Mouse (Mus musculus) cerebellum, postnatal 10 days (tissue): ENCODE measurements around the gene Senp7.
"Not testable (repeated sequence)": the region's sequence is repeated elsewhere in the genome, so short reads cannot be mapped to it uniquely, and the experiment has no call there.

Experiments
- DNase-seq, 2 experiments: peaks; one replicate each; pipeline ENCODE4 v3.0.0; 2021; ENCODE audit warnings: mixed read lengths in 2 of 2

Gene Senp7

DNA sequence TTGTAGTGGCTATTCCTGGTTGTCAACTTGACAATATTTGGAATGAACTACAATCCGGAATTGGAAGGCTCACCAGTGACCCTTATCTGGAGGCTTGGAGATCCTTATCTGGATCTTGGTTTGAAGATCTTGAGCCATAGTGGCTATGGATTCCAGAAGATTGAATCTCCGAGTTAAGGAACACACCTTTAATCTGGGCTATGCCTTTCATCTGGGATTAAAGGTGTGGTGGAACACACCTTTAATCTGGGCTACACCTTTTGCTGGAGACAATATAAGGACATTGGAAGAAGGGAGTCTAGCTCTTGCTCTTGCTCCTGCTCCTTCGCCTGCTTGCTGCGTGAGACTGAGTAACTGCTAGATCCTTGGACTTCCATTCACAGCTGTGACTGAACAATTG is at the start of gene Senp7:
Gene Senp7 (plus strand): TSS at position 301 of the 400 bp plus-strand sequence.
- not testable (repeated sequence) for DNase-seq

DNA sequence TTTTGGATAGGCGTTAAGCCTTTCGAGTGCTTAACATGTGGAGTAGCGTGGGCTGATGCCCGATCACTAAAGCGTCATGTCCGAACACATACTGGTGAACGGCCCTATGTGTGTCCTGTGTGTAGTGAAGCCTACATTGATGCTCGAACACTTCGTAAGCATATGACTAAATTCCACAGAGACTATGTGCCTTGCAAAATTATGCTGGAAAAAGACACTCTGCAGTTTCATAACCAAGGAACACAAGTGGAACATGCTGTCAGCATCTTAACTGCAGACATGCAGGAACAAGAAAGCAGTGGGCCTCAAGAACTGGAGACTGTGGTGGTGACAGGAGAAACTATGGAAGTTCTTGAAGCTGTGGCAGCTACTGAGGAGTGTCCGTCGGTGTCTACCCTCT is 41.3 kb upstream of the Senp7 start:
- DNase-seq = no peak

DNA sequence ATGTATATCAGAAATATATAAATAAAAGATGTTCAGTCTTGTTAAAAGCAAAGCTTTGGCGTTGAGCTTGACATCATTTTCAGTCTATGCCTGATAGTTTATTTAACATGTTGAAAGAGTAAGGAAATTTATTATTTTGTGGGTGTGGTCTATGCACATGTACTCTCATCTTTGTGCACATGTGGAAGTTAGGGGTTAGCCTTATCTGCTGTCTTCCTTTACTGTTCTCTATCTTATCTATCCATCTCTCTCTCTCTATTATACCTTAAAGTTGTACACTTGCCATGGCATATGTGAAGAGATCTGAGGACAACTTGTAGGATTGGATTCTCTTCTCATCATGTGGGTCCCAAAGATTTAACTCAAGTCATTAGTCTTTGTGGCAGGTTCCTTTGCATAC is 39.3 kb upstream of the Senp7 start:
- DNase-seq = no peak

DNA sequence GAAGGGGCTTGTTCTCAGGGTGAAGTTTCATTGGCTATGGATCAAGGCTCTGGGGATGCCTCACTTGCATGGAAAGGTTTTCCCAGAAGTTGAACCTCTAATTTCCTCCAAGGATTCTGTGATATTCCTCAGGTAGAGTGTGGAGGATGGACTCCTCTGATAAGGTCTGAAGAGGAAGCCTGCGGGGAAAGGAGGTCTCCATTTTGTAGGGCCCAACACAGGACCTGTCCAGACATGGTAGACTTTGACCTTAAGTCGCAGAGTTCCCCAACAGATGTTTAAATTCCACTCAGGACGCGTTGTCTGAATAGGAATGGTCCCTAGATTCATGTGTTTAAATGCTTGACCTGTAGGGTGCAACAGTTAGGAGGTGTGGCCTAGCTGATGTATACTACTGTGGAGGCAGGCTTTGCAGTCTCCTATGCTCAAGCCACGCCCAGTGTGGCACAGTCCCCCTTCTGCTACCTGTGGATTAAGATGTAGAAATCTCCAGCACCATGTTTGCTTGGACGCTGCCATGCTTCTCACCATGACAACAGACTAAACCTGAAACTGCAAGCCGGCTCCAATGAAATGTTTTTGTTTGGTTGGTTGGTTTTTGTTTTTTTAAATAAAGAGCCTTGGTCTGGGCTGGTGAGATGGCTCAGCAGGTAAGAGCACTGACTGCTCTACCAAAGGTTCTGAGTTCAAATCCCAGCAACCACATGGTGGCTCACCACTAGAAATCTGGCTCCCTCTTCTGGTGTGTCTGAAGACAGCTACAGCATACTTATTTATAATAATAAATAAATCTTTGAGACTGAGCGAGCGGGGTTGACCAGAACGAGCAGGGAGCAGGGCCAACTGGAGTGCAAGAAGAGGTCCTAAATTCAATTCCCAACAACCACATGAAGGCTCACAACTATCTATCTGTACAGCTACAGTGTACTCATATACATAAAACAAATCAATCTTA is 35.1 kb upstream of the Senp7 start:
- DNase-seq = no peak

DNA sequence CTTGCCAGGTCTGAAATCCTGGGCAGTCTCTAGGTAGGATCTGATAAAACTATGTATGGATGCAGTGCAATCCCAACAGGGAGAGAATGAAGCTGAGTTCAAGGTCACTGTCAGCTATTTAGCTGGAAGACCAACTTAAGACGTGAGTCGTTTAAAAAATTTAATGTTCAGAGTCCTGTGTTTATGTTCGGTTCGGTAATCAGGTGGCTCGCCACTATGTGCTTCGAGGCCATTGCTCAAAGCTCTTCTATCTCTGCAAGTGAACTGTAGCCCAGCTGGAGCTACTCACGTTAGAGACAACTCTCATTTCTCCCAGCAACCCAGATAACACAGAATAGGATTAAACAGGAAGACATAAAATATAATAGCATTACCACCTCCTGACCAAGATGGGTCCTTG is 34.1 kb upstream of the Senp7 start:
- DNase-seq = no peak

DNA sequence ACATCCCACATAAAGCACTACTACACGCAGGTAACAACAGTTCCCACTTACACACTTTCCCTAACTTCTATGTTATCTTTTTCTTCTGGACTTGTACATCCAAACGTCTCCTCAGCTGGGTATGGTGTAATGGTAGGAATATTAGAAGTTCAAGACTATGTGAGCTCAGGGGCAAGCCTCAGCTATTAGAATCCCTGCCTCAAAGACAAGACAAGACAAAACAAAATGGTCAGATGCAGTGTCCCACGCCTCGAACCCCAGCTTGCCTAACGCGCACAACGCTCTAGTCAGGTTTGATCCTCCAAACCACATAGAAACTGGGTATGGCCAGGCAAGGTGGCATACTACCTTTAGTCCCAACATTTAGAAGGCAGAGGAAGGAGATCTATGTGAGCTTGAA is 28.5 kb upstream of the Senp7 start:
- DNase-seq = no peak

DNA sequence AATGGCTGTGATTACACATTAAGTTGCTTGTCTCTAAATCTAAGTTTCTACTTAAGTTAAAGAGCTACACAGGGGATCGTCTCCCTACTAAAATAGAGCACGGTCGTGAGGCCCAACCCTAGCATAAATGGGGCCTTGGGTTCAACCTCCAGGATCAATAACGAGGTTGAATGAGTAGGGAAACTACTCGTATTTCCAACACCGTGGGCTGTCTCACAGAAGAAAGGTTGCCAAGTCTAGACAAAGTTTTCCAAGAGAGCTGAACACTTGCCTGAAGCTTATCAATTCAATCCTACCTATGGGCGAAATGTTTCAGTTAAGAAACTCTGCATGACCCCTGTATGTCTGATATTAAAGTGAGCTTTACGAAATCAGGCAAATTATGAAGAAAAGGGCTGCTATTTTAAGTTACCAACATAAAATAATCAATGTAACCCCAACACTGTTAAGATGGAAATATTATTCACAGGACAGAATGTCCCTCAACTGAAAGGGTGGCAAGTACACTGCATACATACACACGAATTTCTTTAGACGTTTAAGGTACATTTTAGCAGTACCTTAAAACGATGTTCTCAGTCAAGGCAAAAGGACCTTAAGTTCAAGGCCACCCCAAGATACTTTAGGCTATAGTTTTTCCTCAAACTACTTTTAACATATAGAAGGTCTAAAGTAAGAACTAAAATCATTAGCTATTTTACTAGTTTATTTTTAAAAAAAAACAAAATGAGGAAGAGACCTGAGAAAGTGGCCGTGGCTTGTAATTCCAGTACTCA is 20.1 kb upstream of the Senp7 start:
- DNase-seq = no peak

DNA sequence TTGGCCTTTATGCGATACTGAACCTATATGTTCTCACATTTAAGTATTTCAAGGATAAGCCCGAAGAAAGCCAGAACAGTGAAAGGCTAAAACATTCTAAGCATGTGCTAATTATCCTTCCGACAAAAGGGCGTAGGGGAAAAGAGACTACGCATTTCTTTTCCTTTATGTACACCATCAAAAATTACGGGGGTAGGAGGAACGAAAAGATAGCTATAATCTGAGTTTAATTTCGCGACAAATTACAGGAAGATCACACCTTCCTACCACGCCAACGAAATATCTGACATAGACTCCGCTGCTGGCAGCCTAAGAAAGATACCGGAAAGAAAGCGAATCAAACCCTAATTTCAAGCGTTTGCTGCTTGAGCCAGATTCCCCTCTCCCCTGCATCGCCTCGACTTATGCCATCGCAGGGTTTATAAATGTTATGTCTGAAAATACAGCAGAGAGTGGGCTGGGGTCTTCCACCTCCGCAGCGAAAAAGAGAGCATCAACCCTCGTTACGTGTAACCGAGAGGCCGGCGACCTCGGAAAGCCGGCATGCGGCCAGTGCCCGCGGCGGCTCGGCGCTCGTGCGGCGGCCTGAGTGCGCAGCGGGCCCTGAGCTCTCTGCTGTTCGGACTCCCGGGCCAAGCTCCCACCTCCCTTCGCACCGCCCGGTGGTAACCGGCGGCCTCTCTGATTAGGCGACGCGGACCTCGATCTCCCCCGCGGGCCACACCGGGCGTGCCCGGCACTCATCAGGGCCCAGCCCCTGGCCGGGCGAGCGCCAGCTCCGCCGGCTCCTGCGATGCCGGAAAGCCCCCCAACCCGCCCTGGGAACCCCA is 19.2 kb upstream of the Senp7 start:
- peak in 1 of 2 experiments; percentile 74 for DNase-seq

DNA sequence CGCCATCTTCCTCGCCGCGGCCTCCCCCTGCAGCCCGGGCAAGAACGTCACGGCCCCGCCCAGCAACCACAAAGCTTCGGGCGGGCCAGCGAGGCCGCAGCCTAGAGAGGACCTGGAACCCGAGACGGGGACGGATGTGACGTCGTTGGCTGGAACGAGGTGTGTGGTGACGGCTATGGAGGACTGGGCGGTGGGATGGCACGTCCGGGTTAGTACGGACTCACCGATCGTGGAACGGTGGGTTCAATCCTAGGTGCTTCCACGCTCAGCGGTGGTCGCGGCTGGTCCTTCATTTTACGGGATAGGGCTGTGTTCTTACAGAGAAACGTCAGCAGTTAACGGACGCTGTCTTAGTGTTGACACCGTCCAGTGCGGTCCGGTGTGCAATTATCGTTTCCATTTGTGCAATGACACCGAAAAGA is 18.5 kb upstream of the Senp7 start, which contains the start of gene Pcnp:
Gene Pcnp (minus strand): TSS at position 79 of the 422 bp plus-strand sequence.
- peak; percentile 99 for DNase-seq

DNA sequence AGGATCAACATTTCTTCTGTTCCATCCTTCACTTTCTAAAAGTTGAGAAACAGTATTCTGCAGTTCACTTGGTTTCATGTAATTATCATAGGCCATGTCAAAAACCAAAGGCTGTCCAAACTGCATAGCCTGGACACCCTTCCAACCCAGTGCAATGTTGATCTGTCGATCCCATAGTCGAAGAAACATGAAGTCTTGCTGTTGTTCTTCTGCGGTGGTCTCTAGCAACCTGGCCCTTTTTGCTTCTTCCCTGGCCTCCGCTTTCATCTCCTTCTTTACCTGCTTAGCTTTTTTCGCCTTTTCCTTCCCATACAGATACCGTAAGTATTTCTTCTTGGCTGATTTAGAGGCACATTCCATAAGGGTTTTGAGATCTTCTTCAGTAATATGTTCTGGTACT is 13.6 kb upstream of the Senp7 start:
- DNase-seq = no peak

DNA sequence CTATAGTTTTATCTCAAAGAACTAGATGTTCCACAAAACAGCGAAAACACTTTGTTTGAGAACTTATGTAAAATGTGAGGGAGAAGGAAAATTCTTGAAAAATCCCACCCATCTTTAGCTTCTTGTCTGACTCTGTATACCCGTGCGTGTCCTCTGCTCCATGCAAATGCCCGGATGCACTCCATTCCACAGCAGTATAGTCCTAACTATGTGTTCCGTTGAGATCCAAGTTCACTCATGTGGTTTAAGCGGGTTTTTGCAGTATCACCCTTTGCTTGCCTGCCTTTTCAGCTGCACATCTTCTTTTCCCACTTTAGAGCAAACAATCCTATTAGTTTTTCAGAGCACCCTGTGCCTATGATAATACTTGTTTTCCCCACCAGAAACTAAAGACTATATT is 11.6 kb upstream of the Senp7 start:
- DNase-seq = no peak

DNA sequence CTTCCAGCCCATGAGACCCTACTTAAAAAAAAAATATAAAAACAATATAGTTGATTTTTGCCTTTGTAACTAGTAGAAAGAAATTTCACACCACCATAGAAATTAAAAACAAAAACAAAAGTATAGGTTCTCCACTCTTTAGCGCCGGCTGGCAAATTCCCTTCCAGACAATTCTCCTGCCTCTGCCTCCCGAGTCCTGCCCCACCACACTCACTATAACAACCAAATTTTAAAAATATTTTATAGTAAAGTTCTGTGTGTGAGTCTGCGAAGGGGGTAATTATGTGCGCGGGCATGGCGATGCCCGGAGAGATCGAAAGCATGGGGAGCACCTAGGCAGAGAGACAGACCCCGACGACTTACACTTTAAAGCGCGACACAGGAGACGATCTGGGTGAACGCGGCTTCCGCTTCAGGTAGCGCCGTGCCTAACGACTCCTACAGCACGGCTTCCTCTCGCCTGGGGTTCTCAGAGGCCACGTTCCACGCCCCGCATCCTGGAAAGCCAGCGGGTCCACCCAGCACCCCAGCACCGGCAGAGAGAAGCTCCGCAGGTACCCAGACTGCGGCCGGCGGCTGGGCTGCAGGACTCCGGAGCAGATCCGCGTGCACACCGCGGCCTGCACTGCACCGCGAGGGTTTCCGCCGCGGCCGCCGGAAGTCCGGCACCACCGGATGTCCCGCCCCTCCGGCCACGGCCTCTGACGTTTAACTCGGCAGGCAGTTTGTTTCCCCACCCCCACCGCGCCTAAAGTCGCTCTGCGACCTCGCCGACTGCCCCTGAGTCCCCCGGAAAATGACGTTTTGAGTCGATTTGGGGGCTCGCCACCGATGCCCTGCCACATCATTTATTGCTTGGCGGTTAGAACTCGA is 10.8 kb upstream of the Senp7 start, which contains the start of gene Trmt10c:
Gene Trmt10c (minus strand): TSS at position 682 of the 873 bp plus-strand sequence.
- DNase-seq = peak; percentile 98 to 99

DNA sequence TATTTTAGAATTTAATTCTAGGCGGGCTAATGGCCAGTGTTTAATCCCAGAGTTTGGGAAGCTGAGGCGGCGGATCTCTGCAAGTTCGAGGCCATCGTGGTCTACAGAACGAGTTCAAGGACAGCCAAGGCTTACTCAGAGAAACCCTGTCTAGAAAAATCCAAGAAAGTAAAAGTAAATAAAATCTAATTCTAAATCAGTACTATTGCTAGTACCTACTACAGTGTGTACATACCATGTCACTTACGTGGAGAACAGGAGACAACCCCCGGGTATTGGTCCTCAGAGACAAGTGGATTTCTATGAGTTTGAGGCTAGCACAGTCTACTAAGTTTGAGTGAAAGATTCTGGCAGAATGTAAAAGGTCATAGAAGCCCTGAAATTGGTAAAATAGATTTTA is 10.0 kb upstream of the Senp7 start:
- DNase-seq = no peak

DNA sequence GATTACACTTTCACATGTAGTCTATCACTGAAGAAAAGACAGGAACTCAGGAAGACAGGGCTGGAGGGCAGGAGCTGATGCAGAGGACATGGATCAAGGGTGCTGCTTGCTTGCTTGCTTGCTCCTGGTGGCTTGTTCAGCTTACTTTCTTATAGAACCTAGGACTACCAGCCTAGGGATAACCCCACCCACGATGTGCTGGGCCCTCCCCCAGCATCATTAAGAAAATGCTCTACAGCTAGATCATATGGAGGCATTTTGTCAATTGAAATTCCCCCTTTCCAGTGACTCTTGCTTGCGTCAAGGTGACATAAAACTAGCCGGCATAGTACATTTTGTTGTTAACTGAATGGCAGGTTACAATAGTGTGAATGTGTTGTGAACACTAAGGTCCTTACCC is 7.8 kb downstream of the Senp7 start:
- DNase-seq = no peak

DNA sequence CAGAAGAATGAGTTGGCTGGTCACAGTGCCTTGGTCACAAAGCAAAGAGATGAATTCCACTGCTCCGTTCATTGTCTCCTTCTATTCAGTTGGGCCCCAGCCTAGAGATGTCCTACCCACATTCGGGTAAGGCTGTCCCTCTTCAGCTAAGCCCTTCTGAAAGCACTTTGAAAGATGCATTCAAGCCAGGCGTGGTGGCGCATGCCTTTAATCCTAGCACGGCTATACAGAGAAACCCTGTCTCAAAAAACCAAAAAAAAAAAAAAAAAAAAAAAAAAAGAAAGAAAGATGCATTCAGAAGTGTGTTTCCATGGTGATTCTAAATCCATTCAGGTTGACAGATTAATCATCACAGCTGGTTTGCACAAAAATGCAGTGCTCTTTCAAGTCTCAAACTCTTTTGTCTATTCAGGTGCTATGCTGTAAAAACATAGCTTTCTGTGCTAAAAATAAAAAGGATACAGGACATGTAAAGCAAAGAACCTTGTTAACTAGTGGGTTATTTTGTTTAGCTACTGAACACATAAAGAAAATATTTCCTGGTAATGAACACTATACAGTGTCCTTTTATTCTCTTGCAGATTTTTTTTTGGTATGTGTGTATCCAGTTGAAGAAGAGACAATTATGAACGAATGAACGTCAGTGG is 8.9 kb downstream of the Senp7 start:
- DNase-seq = no peak

DNA sequence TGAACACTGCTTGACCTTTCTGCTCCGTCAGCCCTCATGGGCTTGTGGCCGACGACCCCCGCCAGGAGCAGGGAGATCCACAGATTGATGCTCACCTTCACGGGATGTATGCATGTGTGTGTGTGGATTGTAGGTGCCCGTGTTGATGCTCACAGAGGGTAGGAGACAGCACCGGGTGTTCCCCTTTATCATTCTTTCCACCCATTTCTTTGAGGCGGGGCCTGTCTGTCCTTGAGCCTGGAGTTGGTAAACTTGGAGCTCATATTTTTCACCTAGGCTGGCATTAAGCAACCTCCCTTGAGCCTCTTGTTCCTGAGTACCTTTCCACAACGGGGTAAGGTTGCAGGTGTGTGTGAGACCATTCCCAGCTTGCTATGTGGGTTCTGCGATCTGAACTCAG is 10.0 kb downstream of the Senp7 start:
- DNase-seq = no peak

DNA sequence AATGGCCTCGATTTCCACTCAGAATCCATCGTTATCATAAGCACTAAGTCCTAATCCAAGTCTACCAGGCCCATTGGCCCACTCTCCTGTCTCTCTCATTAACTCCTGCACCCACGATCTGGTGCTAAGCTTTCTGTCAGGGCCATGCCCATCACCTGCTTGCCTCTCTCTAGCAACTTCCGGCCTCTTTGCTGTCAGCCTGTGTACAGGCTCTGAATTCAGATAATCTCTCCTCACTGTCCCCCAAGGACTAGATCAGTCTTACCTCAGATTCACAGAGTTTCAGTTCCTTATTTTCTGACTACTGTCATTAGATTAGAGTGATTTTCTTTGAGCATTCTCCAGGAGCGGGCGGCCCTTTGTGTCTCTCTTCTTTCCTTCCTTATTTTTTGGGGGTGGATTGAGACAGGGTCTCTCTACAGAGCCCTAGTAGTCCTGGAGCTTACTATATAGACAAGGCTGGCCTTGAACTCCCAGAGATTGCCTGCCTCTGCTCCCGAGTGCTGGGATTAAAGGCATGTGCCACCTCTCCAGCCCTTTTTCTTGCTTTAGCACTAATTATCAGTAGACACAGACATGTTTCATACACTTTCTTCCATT is 14.0 kb downstream of the Senp7 start:
- no peak for DNase-seq

DNA sequence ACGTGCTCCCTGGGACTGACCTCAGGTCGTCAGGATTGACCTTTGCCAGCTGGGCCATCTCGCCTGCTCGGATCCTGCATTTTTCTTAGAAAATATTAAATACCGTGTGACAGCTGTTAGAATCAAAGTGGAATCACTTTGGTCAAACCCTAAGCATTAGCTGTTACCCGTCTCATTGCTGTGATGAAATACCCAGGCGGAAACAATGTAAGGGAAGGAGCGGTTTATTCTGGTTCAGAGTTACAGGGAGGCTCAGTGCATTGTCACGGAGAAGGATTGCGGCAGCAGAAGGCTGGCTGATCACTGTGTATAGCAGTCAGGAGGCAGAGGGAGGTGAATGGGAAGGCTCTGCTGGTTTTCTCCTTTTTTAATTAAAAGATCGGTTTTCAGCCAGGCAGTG is 14.8 kb downstream of the Senp7 start:
- no peak for DNase-seq

DNA sequence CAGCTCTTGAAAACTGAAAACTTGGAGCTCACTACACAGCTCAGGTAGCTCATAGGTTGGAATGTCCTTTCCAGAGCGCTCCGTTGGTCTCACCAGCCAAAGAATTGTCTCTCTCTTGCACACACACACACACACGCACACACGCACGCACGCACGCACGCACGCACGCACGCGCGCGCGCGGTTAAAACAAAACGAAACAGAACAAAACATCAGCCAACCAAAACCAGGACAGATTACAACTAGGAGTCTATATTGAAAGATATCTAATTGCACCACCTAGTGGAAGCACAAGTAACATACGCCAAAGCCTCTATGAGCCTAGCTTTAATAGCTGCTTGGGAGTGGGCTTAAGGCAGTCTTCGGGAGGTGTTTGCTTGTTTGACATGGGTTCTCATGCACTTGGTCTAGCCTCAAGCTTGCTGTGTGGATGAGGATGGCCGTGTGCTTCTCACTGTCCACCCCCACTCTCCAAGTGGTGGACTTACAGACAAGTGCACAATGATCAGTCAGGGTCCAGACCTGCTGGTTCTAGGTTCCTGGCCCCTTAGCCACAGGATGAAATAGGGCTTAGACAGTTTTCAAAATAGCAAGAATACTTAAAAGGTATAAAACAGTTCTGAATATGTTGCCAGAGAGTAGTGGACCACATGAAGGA is 16.3 kb downstream of the Senp7 start:
- peak; percentile 72 to 75 for DNase-seq

DNA sequence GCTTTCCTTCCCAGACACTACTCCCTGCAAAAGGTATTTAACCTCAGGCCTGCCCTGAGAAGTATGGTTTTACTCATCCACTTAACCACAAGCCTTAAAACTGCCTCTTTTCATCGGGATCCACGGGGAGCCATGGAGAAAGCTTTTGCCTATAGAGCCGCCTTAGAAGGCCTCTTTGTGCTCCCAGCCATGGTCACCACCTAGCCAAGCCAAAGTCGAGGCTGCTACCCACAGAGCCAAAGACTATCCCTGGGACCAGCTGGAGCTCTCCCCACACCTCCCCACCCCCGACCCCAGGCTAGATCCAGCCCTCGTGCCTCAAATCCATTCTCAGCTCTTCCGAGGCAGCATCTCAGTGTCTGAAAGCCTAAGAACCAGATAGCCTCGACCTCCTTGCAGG is 18.0 kb downstream of the Senp7 start:
- no peak for DNase-seq
